Mouse (Mus musculus) right cerebral cortex, postnatal 4 days (tissue): ENCODE measurements at regions not wholly inside any gene's neighbourhood (a gene's known extent, or its start where the extent isn't known, plus 50 kb on each side); places are given as distances from the start of the nearest gene placed in this dataset.
A peak's percentile ranks its signal among the peaks of the same experiment; 100 is the strongest.

Experiments
- DNase-seq: peaks from one replicate; pipeline ENCODE4 v3.0.0-alpha.2; 2022

- no peak for DNase-seq
Observed at GRCm38 (mm10) chr8:115813426-115813825, 105.8 kb upstream of the Maf start.

DNA sequence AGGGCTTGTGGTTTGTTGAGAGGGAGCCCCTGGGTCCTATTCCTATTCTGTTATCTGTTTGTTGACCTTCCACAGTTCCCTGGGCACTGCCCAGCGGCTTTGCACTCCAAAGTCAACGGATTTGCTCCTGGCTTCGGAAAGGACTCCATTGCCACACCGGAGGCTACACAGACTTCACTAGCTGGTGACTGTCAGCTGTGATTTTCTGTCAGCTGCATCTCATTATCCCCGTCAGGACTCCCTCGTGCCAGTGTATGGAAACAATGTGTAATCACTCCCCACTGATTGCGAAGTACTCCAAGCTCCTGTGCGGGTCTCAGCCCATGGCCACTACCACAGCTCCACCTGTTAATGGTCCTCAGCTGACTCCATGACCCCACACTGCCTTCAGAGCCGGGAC lies 99.0 kb upstream of the Maf start:
- DNase-seq = peak; percentile 3

DNA sequence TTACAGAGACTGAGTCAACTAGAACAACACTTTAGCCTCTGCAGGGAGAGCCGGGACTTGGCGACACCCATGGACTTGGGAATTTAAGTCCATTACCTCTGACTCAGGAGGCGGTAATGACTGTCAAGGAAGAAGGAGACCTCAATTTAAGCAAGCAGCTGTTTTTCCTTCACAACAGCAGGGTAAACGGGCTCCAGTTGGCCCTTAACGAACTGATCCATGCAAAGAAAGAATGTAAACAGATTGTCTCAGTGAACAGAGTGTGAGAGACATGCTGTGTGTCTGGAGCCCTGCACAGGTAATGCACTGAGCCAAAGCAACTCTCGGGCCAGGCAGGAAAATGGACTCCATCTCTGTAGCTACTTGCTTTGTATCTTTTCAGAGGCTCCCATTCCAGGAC lies 98.5 kb upstream of the Maf start:
- DNase-seq = no peak

DNA sequence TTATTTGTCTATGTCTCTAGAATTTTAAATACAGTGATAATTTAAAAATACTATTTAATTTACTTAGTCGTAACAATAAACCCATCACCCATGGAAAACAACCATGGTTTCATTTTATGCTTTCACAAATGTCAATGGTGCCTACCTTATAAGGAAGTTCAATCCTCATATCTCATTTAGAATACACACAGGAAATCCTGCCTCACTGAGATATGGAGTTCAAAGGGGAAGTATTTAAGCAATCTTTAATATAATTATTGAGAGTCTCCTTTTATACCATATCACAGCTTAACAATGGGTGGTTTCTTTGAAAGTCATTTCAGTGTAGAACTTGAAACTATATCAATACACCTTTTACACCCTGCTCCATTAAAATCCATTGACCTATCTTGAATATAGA lies 86.0 kb upstream of the Maf start:
- DNase-seq = no peak

GRCm38 (mm10) chr8:115788421-115788820 lies 80.8 kb upstream of the Maf start:
- no peak for DNase-seq

DNA sequence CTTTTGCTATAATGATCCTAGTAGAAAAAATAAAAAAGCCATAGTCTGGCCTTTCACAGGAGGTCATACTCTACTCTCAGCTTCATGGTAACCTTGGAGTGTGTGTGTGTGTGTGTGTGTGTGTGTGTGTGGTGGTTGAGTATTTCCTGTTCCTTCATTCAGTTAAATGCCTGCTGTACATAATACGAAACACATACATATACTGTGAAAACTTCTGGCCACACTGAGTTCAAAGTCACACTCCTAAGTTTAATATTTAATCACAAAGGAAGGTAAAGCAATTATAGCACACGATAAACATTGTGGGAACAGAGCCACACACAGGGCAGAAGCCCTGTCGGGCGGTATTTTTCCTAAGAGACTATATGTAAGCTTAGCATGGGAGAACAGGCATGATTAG lies 78.6 kb upstream of the Maf start:
- no peak for DNase-seq

DNA sequence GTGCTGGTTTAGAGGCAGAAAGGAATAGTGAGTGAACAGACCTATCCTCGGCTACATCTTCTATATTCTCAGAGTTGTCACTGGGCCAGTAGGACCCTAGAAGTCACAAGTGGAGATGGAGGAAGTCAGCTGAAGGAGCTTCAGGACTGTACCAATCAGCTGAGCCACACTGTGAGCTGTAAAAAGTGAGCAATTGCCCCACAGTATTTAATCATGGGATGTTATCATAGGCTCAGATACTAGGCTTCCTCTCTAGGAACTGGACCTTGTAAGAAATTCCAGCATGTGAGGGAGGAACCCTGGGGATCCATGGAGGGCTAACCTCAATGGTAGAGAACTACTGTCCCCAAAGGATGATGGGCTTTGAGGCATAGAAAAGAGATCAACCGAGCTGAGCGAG lies 78.2 kb upstream of the Maf start:
- DNase-seq = no peak

- no peak for DNase-seq
Observed at GRCm38 (mm10) chr8:115783364-115783763, 75.8 kb upstream of the Maf start.

DNA sequence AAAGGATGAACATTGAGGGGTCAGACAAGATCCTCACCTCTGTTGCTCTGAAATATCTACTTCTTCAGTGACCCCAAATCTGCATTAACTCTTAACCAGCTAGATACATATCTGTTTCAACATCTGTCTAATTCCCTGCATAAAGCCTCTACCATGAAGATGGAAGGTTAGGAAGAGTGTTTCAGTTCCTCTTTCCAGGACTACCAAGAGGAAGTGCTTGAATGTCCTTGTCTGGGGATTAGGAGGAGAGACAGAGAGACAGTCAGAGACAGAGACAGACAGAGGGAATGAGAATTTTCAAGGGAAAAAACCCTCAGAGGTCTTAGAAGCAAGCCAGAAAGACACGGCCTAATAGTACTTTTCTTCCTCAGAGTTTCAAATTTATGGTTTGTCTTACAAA lies 70.8 kb upstream of the Maf start:
- DNase-seq = no peak

DNA sequence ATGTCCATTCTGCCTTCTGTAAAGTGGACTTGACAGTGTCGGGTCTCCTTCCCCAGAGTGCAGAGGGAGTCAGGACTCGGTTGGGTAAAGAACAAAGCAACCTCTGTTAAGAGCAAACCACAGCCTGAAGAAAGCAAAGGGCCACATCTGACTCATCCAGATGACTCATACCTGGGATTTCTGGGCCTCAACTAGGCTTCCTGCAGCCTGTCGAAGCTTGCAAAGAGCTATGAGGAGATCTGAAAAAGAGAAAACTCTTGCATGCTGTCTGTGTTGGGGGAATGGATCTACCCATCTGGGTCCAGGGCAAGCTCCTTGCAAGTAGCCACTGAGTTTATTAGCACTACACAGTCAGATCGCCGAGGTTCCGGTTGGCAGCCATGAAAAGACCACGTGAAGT lies 63.5 kb upstream of the Maf start:
- no peak for DNase-seq

GRCm38 (mm10) chr8:115768631-115769030 lies 61.0 kb upstream of the Maf start:
- no peak for DNase-seq

GRCm38 (mm10) chr8:115766218-115766898 lies 58.8 kb upstream of the Maf start:
- DNase-seq = peak; percentile 20

- DNase-seq = no peak
Observed at GRCm38 (mm10) chr8:115764551-115764950, 57.0 kb upstream of the Maf start.

DNA sequence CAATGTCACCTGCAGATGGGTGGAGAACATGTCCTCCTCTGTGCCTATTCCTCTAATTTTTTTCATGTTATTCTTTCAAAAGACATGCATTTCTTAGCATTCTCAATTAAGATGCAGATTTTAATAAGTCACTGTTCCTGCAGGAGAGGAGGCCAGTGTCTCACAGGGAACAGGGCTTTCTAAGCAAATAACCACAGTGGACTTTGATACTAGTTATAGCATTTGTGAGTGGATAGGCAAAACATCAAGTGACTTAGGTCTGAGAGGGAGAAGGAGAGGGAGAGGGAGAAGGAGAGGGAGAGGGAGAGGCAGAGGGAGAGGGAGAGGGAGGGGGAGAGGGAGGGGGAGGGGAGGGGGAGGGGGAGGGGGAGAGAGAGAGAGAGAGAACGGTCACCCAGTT lies 50.4 kb upstream of the Maf start:
- no peak for DNase-seq
